Mouse (Mus musculus) limb, embryonic 12.5 days (tissue): ENCODE data around the gene Foxc2. TPM values are rescaled to one million over a fixed set of nuclear protein-coding genes. Genes with fewer than 3 reads are reported as not detected.
"Not testable (repeated sequence)": the region's sequence is repeated elsewhere in the genome, so short reads cannot be mapped to it uniquely, and the experiment has no call there.

Experiments used
- ATAC-seq: fragments of 200-750 bp; cut with Nextera tagmentation; 2 replicates; pipeline ENCODE4 v1.8.0; 2017; ENCODE audit warnings: low read depth, moderate TSS enrichment; ENCODE audit not compliant: insufficient number of reproducible peaks, insufficient read depth, low FRiP score, low TSS enrichment
- H3K27ac ChIP-seq: fragments of 300-500 bp; sonication (generic); 2 replicates; pipeline ENCODE4 v1.5.1; 2016; ENCODE audit warnings: mild to moderate bottlenecking, moderate library complexity
- H3K27me3 ChIP-seq: fragments of 300-500 bp; sonication (generic); 2 replicates; pipeline ENCODE4 v1.6.1; 2016; ENCODE audit warnings: mild to moderate bottlenecking, moderate library complexity
- H3K36me3 ChIP-seq: fragments of 300-500 bp; sonication (generic); 2 replicates; pipeline ENCODE4 v1.6.1; 2016; ENCODE audit warnings: mild to moderate bottlenecking, moderate library complexity
- H3K4me1 ChIP-seq: fragments of 300-500 bp; sonication (generic); replicated peaks from 2 replicates; pipeline ENCODE4 v1.6.1; 2016
- H3K4me2 ChIP-seq: fragments of 300-500 bp; sonication (generic); 2 replicates; pipeline ENCODE4 v1.6.1; 2016; ENCODE audit warnings: mild to moderate bottlenecking, moderate library complexity
- H3K4me3 ChIP-seq: fragments of 300-500 bp; sonication (generic); replicated peaks from 2 replicates; pipeline ENCODE4 v1.5.1; 2016; ENCODE audit warnings: mild to moderate bottlenecking
- H3K9ac ChIP-seq: fragments of 300-500 bp; sonication (generic); replicated peaks from 2 replicates; pipeline ENCODE4 v1.6.1; 2016; ENCODE audit warnings: mild to moderate bottlenecking, moderate library complexity
- H3K9me3 ChIP-seq: fragments of 300-500 bp; sonication (generic); 2 replicates; pipeline ENCODE4 v1.6.1; 2016; ENCODE audit warnings: mild to moderate bottlenecking, moderate library complexity
- WGBS: fragments of 180-500 bp; shearing (Covaris S2); methylation state at CpG from one replicate; pipeline ENCODE4 v1.1.7; 2016; 5-methylcytosine and 5-hydroxymethylcytosine counted together
- polyA plus RNA-seq: library from polyadenylated mRNA; unstranded; fragments of >200 nt; fragmentation: Nextera tagmentation; extraction: Ambion mirVana; gene quantifications from 2 replicates; pipeline ENCODE4 v1.2.1, GENCODE M21; 2016

Foxc2 gene
- polyA plus RNA-seq, 1 experiment from 2014 or later, result 6.0 TPM

DNA sequence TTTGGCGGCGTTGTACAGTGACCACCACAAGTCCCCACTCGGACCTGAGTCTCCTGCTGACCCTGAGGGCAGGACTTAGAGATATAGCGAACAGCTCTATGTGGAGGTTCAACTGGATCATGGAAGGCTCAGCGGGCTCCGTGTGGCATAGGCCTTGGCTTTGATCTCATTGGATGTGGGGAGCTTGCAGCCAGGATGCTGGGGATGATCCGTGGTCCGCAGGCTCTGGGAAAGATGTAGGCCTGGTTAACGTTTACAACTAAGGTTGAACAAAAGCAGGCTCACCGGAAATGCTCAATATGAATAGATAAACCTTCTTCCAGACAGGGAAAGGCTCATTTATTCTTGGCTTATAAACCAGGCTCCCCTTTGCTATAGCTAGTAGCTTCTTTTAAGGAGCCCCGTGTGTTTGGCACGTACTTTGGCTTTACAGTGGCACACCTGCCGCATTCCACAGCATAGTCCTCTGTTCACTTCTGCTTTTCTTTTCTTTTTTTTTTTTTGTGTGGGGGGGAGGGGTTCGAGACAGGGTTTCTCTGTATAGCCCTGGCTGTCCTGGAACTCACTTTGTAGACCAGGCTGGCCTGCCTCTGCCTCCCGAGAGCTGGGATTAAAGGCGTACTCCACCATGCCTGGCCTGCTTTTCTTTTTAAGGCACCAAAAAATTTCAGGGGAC lies 13.4 kb downstream of the Foxc2 start:
- Histone ChIP-seq H3K4me3 (no peak overlapping the region), H3K27ac (no peak overlapping the region), H3K27me3 (peaks cover 93% of the 10 kb centered on the region), H3K9ac (no peak overlapping the region), H3K4me1 (peaks cover 47% of the 10 kb centered on the region), H3K4me2 (peak overlapping the region; percentile 48; the same call in 1 of the 2 replicates), H3K36me3 (no peaks in the 10 kb centered on the region), H3K9me3 (no peaks in the 10 kb centered on the region)
- 19% methylated on average over 16 of the region's 16 CpGs for WGBS
- ATAC-seq, result no peak

DNA sequence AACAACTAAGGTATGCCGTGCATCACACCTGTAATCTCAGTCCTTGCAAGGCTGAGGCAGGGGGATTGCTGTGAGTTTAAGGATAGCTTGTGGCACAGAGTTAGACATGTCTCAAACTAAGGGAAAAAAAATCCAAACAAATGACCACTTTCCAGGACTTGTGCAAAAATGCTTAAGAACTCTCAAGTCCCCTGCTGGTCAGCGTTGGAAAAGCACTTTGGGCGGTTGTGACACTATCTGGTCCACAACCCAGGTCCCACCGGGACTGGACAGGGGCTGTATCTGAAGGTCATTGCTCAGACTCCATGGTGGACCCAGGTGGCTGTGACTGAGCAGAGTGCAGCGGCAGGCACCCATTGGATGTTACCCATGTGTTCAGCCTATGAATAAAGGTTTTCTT lies 14.6 kb downstream of the Foxc2 start:
- Histone ChIP-seq H3K9me3 (no peaks in the 10 kb centered on the region), H3K9ac (no peak overlapping the region), H3K4me3 (no peak overlapping the region), H3K27me3 (peaks cover 83% of the 10 kb centered on the region), H3K4me1 (peaks cover 37% of the 10 kb centered on the region), H3K27ac (no peak overlapping the region), H3K36me3 (no peaks in the 10 kb centered on the region), H3K4me2 (no peak overlapping the region)
- 37% methylated on average over 5 of the region's 5 CpGs for WGBS
- no peak for ATAC-seq

GRCm38 (mm10) chr8:121132961-121133513 lies 17.1 kb downstream of the Foxc2 start:
- Histone ChIP-seq H3K4me3 (no peak overlapping the region), H3K9ac (no peak overlapping the region), H3K27me3 (peaks cover 62% of the 10 kb centered on the region), H3K27ac (no peak overlapping the region), H3K4me1 (peaks cover 12% of the 10 kb centered on the region), H3K36me3 (no peaks in the 10 kb centered on the region), H3K4me2 (no peak overlapping the region), H3K9me3 (peaks cover 7% of the 10 kb centered on the region)
- WGBS, result 54% methylated on average over 5 of the region's 5 CpGs
- ATAC-seq, result no peak

DNA sequence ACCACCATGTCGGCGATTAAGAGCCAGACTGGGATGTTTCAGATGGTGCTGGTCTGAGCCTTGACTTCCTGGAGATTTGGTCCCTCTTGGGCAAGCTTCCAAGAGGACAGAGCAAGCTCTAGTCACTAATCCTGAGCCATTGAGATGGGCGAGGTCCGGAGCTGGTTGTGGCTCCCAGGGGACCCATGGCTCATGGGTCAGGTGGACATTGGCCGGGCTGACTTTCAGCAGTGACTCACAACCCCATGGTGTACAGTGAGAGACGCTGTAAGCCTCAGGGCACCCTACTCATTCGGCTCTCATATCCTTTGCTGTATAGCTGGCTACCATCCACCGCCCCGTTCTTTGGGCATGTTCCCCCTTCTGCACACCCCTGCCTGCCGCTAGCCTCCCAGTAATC lies 18.1 kb downstream of the Foxc2 start:
- ATAC-seq, result no peak
- Histone ChIP-seq H3K9ac (no peak overlapping the region), H3K27me3 (peaks cover 53% of the 10 kb centered on the region), H3K27ac (no peak overlapping the region), H3K4me1 (peaks cover 2% of the 10 kb centered on the region; the same call in 1 of the 2 replicates), H3K36me3 (no peaks in the 10 kb centered on the region), H3K9me3 (peaks cover 13% of the 10 kb centered on the region), H3K4me3 (no peak overlapping the region), H3K4me2 (no peak overlapping the region)
- WGBS, result 91% methylated on average over 10 of the region's 10 CpGs

- peaks cover 13% of the 10 kb centered on the region for H3K9me3 ChIP-seq
- no peaks in the 10 kb centered on the region for H3K4me1 ChIP-seq
- H3K27me3 ChIP-seq, result peaks cover 53% of the 10 kb centered on the region
- 87% methylated on average over 11 of the region's 11 CpGs for WGBS
- H3K9ac ChIP-seq, result no peak overlapping the region
- no peaks in the 10 kb centered on the region for H3K36me3 ChIP-seq
- H3K4me2 ChIP-seq, result no peak overlapping the region
- H3K27ac ChIP-seq, result no peak overlapping the region
- H3K4me3 ChIP-seq, result no peak overlapping the region
- no peak for ATAC-seq
These were observed 18.5 kb downstream of the Foxc2 start for GRCm38 (mm10) chr8:121134512-121134911.

- H3K9me3 ChIP-seq, result peaks cover 13% of the 10 kb centered on the region
These were observed 20.9 kb downstream of the Foxc2 start for GRCm38 (mm10) chr8:121136856-121137255.

GRCm38 (mm10) chr8:121145457-121146134 lies 29.6 kb downstream of the Foxc2 start:
- not testable (repeated sequence) for H3K36me3 ChIP-seq, ATAC-seq, H3K4me2 ChIP-seq, H3K4me3 ChIP-seq, H3K27ac ChIP-seq, H3K9me3 ChIP-seq, H3K9ac ChIP-seq
- WGBS, result 81% methylated on average over 4 of the region's 6 CpGs
- peaks cover 20% of the 10 kb centered on the region for H3K4me1 ChIP-seq
- peaks cover 43% of the 10 kb centered on the region for H3K27me3 ChIP-seq

More at GRCm38 (mm10) chr8:121136856-121137255, 20.9 kb downstream of the Foxc2 start:
- no peak overlapping the region for H3K9ac ChIP-seq
- 93% methylated on average over 6 of the region's 6 CpGs for WGBS
- ATAC-seq, result no peak
- no peak overlapping the region for H3K4me2 ChIP-seq
- H3K36me3 ChIP-seq, result no peaks in the 10 kb centered on the region
- no peaks in the 10 kb centered on the region; the same call in 1 of the 2 replicates for H3K4me1 ChIP-seq
- peaks cover 37% of the 10 kb centered on the region for H3K27me3 ChIP-seq
- no peak overlapping the region for H3K4me3 ChIP-seq
- no peak overlapping the region for H3K27ac ChIP-seq

DNA sequence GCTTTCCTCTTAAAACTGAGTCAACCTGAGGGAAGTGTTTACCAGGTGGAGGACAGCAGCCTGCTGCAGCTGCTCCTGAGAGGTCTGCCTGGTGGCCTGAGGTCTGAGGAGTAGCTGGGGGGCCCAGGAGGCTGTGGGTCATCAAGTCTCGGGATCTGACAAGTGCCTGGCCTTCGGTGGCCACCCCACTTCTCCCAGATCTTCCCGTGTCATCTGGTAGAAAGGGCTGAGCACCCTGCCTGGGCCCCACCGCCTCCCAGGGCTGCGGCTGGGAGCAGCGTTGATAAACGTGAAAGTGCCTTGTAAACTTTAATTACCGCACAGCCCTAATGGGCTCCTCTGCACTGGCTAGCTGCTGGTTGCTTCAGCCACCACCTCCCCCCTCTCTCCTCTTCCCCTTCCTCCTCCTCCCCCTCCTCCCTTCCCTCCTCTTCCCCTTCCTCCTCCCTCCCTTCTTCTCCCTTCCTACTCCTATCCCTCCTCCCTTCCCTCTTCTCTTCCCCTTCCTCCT lies 32.7 kb downstream of the Foxc2 start:
- Histone ChIP-seq H3K9me3 (no peaks in the 10 kb centered on the region), H3K36me3 (no peaks in the 10 kb centered on the region), H3K4me2 (peak overlapping the region; percentile 37), H3K4me3 (no peak overlapping the region), H3K9ac (no peak overlapping the region), H3K27ac (peak overlapping the region; percentile 35; the same call in 1 of the 2 replicates), H3K27me3 (peaks cover 23% of the 10 kb centered on the region), H3K4me1 (peaks cover 19% of the 10 kb centered on the region)
- WGBS, result 2% methylated on average over 8 of the region's 8 CpGs
- ATAC-seq, result no peak

- peaks cover 21% of the 10 kb centered on the region for H3K27me3 ChIP-seq
- no peaks in the 10 kb centered on the region for H3K9me3 ChIP-seq
- no peaks in the 10 kb centered on the region for H3K36me3 ChIP-seq
- H3K4me2 ChIP-seq, result no peak overlapping the region
- no peak overlapping the region for H3K27ac ChIP-seq
- WGBS, result 63% methylated on average over 12 of the region's 12 CpGs
- peaks cover 17% of the 10 kb centered on the region for H3K4me1 ChIP-seq
- no peak overlapping the region for H3K4me3 ChIP-seq
- no peak overlapping the region for H3K9ac ChIP-seq
- no peak for ATAC-seq
These were observed 36.4 kb downstream of the Foxc2 start for GRCm38 (mm10) chr8:121152394-121152793.

GRCm38 (mm10) chr8:121156990-121157491 lies 41.1 kb downstream of the Foxc2 start:
- Histone ChIP-seq H3K4me3 (no peak overlapping the region), H3K27ac (no peak overlapping the region), H3K9me3 (no peaks in the 10 kb centered on the region), H3K4me2 (no peak overlapping the region), H3K9ac (no peak overlapping the region), H3K27me3 (peaks cover 20% of the 10 kb centered on the region), H3K4me1 (peaks cover 13% of the 10 kb centered on the region), H3K36me3 (no peaks in the 10 kb centered on the region)
- ATAC-seq, result no peak
- WGBS, result 90% methylated on average over 7 of the region's 7 CpGs

DNA sequence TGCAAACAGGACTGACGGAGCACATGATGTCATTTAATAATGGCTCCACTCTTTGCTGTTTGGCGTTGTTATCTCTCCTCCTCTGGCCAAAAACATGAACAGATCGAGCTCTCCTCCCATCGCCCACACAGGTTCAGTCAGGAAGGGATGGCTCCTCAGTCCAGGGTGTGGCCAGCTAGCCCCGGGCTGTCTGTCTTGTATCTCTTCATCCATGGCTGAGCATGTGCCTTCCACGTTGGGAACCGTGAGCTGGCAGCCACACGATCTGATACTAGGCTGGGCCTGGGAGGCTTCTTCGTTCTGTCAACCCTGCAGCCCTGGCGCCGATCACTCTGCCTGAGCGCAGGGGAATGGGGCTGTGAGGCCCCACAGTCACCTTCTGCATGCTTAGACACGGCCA lies 42.8 kb downstream of the Foxc2 start:
- Histone ChIP-seq H3K9ac (no peak overlapping the region), H3K27ac (no peak overlapping the region), H3K9me3 (no peaks in the 10 kb centered on the region), H3K36me3 (no peaks in the 10 kb centered on the region), H3K4me1 (peaks cover 15% of the 10 kb centered on the region), H3K4me3 (no peak overlapping the region), H3K4me2 (no peak overlapping the region), H3K27me3 (peaks cover 21% of the 10 kb centered on the region)
- no peak for ATAC-seq
- WGBS, result 80% methylated on average over 13 of the region's 13 CpGs
